Mouse (Mus musculus): Measurements from ENCODE around the gene Ykt6. TPM values are rescaled to one million over a fixed set of nuclear protein-coding genes. Genes with fewer than 3 reads are reported as not detected.
A peak's percentile ranks its signal among the peaks of the same experiment; 100 is the strongest.

Ykt6 gene
- polyA plus RNA-seq (2014; fragmentation: Nextera tagmentation; extraction: Ambion mirVana), result 39.1 and 40.9 TPM in 2 replicates

DNA sequence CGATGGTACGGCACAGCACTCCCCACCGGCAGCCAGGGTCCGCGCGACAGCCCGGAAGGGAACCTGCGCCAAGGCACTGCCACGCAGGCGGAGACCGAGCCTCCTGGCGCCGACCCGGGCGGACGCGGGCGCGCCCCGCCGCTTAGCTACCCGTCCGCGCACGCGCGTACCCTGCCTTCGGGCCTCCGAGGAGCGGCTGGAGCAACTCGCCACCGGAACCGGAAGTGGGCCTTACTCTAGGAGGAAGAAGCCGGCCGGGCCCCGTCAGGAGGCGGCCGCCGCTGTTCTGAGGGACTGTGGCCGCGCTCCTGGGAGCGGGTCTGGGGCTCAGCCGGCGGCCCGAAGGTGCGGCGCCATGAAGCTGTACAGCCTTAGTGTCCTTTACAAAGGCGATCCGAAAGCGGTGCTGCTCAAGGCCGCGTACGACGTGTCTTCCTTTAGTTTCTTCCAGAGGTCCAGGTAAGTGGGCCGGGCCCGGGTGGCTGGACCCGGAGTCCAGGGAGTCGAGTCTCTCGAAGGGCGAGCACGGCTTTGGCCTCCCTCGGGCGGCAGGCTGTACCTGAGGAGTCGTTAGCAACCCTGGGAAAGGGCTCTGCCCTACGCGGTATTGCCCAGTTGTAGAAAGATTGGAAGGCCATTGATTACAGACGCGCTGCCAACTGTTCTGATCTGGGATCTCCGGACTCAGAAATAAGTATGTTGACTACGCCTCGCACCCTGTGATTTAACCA is at the start of gene Ykt6:
TSS of gene Ykt6 (plus strand) at position 148 of the 731 bp plus-strand sequence.
- peak; percentile 97 for ATAC-seq (ENCODE audit: low read depth)
- peaks cover 11% of the 10 kb centered on the region for H3K4me1 ChIP-seq (ENCODE audit: control insufficient read depth, insufficient read depth, low read length)
- WGBS, result under 1% methylated on average over 71 of the region's 71 CpGs
- peaks cover 4% of the 10 kb centered on the region; the same call in 1 of the 2 replicates for H3K36me3 ChIP-seq (ENCODE audit: control insufficient read depth, insufficient read depth, low read length)
- peak within 1 kb of the TSS; percentile 83 for H3K27ac ChIP-seq (ENCODE audit: low read depth, low read length)
- H3K4me3 ChIP-seq (ENCODE audit: low read depth, low read length), result peak within 1 kb of the TSS; percentile 95
- no peaks in the 10 kb centered on the region for H3K27me3 ChIP-seq (ENCODE audit: control insufficient read depth, insufficient read depth, low read length)
- peak within 1 kb of the TSS; percentile 90 for H3K9ac ChIP-seq (replicated peaks; ENCODE audit: low read depth, low read length)
- H3K9me3 ChIP-seq (ENCODE audit: control insufficient read depth, low read length), result no peaks in the 10 kb centered on the region
- H3K4me2 ChIP-seq (ENCODE audit: low read depth, low read length), result peak within 1 kb of the TSS; percentile 89

DNA sequence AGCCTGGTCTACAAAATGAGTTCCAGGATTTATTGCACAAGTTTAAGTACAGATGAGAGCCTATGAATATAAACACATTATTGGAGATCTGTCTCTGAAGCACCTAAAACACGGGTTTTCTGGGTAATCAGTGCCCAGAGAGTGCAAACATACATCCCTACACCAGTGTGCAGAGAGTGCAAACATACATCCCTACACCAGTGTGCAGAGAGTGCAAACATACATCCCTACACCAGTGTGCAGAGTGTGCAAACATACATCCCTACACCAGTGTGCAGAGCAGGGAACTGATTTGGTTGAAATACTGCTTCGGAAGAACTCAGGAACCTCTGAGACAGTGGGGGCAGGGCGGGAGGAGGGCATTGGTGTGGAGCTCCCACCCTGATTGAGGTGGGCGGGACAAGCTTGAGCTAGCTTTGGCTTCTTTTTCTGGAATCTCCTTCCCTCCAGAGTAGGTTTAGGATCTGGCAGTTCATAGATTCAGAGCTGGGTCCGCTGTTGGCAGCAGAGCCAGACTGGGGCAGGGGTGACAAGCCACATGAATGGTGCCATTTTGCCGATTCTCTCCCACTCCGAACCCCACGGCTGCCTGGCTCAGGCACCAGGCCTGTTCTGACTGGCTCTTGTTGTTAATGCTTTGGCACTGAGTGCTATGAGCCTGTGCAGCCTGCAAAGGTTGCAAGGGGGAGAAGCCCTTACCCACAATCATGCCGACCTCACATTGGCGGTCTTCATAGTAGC is 49.5 kb upstream of the Ykt6 start:
- Histone ChIP-seq H3K4me3 (ENCODE audit: low read depth, low read length) (no peak overlapping the region), H3K27ac (ENCODE audit: low read depth, low read length) (no peak overlapping the region), H3K36me3 (ENCODE audit: control insufficient read depth, insufficient read depth, low read length) (no peaks in the 10 kb centered on the region), H3K9me3 (ENCODE audit: control insufficient read depth, low read length) (no peaks in the 10 kb centered on the region), H3K27me3 (ENCODE audit: control insufficient read depth, insufficient read depth, low read length) (no peaks in the 10 kb centered on the region), H3K4me2 (ENCODE audit: low read depth, low read length) (no peak overlapping the region), H3K4me1 (ENCODE audit: control insufficient read depth, insufficient read depth, low read length) (peaks cover 17% of the 10 kb centered on the region), H3K9ac (replicated peaks; ENCODE audit: low read depth, low read length) (no peak overlapping the region)
- no peak for ATAC-seq (ENCODE audit: low read depth)
- 85% methylated on average over 10 of the region's 10 CpGs for WGBS

- 30% methylated on average over 5 of the region's 5 CpGs for WGBS
- Histone ChIP-seq H3K27ac (ENCODE audit: low read depth, low read length) (no peak overlapping the region), H3K27me3 (ENCODE audit: control insufficient read depth, insufficient read depth, low read length) (no peaks in the 10 kb centered on the region), H3K36me3 (ENCODE audit: control insufficient read depth, insufficient read depth, low read length) (no peaks in the 10 kb centered on the region), H3K9ac (replicated peaks; ENCODE audit: low read depth, low read length) (no peak overlapping the region), H3K9me3 (ENCODE audit: control insufficient read depth, low read length) (no peaks in the 10 kb centered on the region), H3K4me3 (ENCODE audit: low read depth, low read length) (no peak overlapping the region), H3K4me1 (ENCODE audit: control insufficient read depth, insufficient read depth, low read length) (peaks cover 8% of the 10 kb centered on the region), H3K4me2 (ENCODE audit: low read depth, low read length) (no peak overlapping the region)
- no peak for ATAC-seq (ENCODE audit: low read depth)
These were observed 48.4 kb upstream of the Ykt6 start for GRCm38 (mm10) chr11:5907096-5907495.

GRCm38 (mm10) chr11:5908642-5909041 is 46.9 kb upstream of the Ykt6 start:
- Histone ChIP-seq H3K36me3 (ENCODE audit: control insufficient read depth, insufficient read depth, low read length) (no peaks in the 10 kb centered on the region), H3K4me2 (ENCODE audit: low read depth, low read length) (no peak overlapping the region), H3K4me3 (ENCODE audit: low read depth, low read length) (no peak overlapping the region), H3K27me3 (ENCODE audit: control insufficient read depth, insufficient read depth, low read length) (no peaks in the 10 kb centered on the region), H3K9me3 (ENCODE audit: control insufficient read depth, low read length) (no peaks in the 10 kb centered on the region), H3K27ac (ENCODE audit: low read depth, low read length) (no peak overlapping the region), H3K4me1 (ENCODE audit: control insufficient read depth, insufficient read depth, low read length) (no peaks in the 10 kb centered on the region), H3K9ac (replicated peaks; ENCODE audit: low read depth, low read length) (no peak overlapping the region)
- WGBS, result 82% methylated on average over 4 of the region's 4 CpGs
- ATAC-seq (ENCODE audit: low read depth), result no peak

GRCm38 (mm10) chr11:5912635-5913034 is 42.9 kb upstream of the Ykt6 start:
- no peaks in the 10 kb centered on the region for H3K4me1 ChIP-seq (ENCODE audit: control insufficient read depth, insufficient read depth, low read length)
- H3K9ac ChIP-seq (replicated peaks; ENCODE audit: low read depth, low read length), result no peak overlapping the region
- ATAC-seq (ENCODE audit: low read depth), result peak; percentile 24; the same call in 1 of the 2 replicates
- WGBS, result 32% methylated on average over 5 of the region's 5 CpGs
- H3K4me3 ChIP-seq (ENCODE audit: low read depth, low read length), result no peak overlapping the region
- H3K4me2 ChIP-seq (ENCODE audit: low read depth, low read length), result no peak overlapping the region
- no peaks in the 10 kb centered on the region for H3K36me3 ChIP-seq (ENCODE audit: control insufficient read depth, insufficient read depth, low read length)
- no peak overlapping the region for H3K27ac ChIP-seq (ENCODE audit: low read depth, low read length)
- H3K27me3 ChIP-seq (ENCODE audit: control insufficient read depth, insufficient read depth, low read length), result no peaks in the 10 kb centered on the region
- no peaks in the 10 kb centered on the region for H3K9me3 ChIP-seq (ENCODE audit: control insufficient read depth, low read length)

GRCm38 (mm10) chr11:5913256-5913655 is 42.2 kb upstream of the Ykt6 start:
- no peak for ATAC-seq (ENCODE audit: low read depth)
- H3K9ac ChIP-seq (replicated peaks; ENCODE audit: low read depth, low read length), result no peak overlapping the region
- 64% methylated on average over 8 of the region's 8 CpGs for WGBS
- H3K4me1 ChIP-seq (ENCODE audit: control insufficient read depth, insufficient read depth, low read length), result no peaks in the 10 kb centered on the region
- no peaks in the 10 kb centered on the region for H3K27me3 ChIP-seq (ENCODE audit: control insufficient read depth, insufficient read depth, low read length)
- no peak overlapping the region for H3K27ac ChIP-seq (ENCODE audit: low read depth, low read length)
- H3K4me2 ChIP-seq (ENCODE audit: low read depth, low read length), result no peak overlapping the region
- H3K36me3 ChIP-seq (ENCODE audit: control insufficient read depth, insufficient read depth, low read length), result no peaks in the 10 kb centered on the region
- no peak overlapping the region for H3K4me3 ChIP-seq (ENCODE audit: low read depth, low read length)
- no peaks in the 10 kb centered on the region for H3K9me3 ChIP-seq (ENCODE audit: control insufficient read depth, low read length)

DNA sequence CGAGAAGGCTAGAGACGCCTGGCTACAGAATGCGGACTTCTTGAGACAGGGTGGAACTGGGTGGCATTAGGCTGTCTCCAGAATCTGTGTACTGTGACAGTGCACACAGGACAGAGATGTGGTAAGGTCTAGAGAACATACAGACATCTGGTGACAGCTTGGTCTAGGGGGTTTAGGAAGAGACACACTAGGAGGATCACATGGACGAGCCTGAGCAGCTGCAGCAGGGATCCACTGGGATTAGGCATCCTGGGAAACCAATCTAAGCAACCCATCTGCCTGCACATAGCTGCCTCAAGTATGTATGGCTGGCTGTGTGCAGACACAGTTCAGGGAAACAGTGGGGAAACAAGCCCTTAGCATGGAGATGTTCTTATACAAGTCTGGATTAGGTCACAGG is 41.6 kb upstream of the Ykt6 start:
- H3K9me3 ChIP-seq (ENCODE audit: control insufficient read depth, low read length), result no peaks in the 10 kb centered on the region
- H3K36me3 ChIP-seq (ENCODE audit: control insufficient read depth, insufficient read depth, low read length), result no peaks in the 10 kb centered on the region
- no peaks in the 10 kb centered on the region for H3K4me1 ChIP-seq (ENCODE audit: control insufficient read depth, insufficient read depth, low read length)
- H3K27me3 ChIP-seq (ENCODE audit: control insufficient read depth, insufficient read depth, low read length), result no peaks in the 10 kb centered on the region
- ATAC-seq (ENCODE audit: low read depth), result no peak
- H3K27ac ChIP-seq (ENCODE audit: low read depth, low read length), result no peak overlapping the region
- H3K9ac ChIP-seq (replicated peaks; ENCODE audit: low read depth, low read length), result no peak overlapping the region
- WGBS, result 78% methylated on average over 4 of the region's 4 CpGs
- no peak overlapping the region for H3K4me2 ChIP-seq (ENCODE audit: low read depth, low read length)
- H3K4me3 ChIP-seq (ENCODE audit: low read depth, low read length), result no peak overlapping the region

DNA sequence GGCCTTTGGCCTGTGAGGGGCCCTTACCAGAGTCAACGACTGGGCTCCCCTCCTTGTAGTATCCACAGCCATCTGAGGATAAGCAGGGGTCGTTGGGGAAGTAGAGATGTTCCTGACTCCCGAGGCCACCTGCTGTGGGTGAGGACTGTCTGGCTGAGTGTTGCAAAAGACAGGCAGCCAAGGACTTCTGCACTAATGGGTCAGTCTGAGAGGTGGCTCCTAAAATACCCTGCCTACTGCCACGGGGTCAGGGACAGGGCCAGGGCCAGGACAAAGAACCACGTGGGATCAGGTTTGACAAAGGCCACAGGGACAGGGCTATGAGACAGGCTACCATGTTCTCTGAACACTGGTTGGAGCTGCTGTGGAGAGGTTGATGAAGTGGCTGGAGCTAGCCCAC is 40.6 kb upstream of the Ykt6 start:
- ATAC-seq (ENCODE audit: low read depth), result no peak
- Histone ChIP-seq H3K4me2 (ENCODE audit: low read depth, low read length) (no peak overlapping the region), H3K9me3 (ENCODE audit: control insufficient read depth, low read length) (no peaks in the 10 kb centered on the region), H3K36me3 (ENCODE audit: control insufficient read depth, insufficient read depth, low read length) (no peaks in the 10 kb centered on the region), H3K9ac (replicated peaks; ENCODE audit: low read depth, low read length) (no peak overlapping the region), H3K4me3 (ENCODE audit: low read depth, low read length) (no peak overlapping the region), H3K4me1 (ENCODE audit: control insufficient read depth, insufficient read depth, low read length) (no peaks in the 10 kb centered on the region), H3K27ac (ENCODE audit: low read depth, low read length) (no peak overlapping the region), H3K27me3 (ENCODE audit: control insufficient read depth, insufficient read depth, low read length) (no peaks in the 10 kb centered on the region)
- WGBS, result 58% methylated on average over 5 of the region's 5 CpGs
